26 mouse cellular contexts compared by ENCODE assay signal in the genomic region with DNA sequence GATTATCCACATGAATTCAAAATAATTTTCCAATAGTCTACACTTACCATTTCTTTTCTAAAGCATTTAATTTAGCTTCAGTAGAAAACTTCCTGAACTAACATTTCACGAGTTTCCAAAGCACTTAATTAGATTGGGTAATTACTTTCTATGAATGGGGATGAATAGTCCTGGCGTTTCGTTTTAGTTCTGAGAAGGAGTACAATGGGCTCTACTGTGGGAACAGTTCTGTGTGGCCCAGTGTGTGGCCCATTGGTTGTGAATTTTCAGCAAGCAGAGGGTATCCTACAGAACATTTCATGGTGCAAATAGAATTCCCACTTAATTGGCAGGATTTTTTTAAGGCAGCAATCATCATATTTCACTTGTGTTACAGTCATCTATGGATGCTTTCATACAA.
DNase-seq lines count a peak whose midpoint lies in the region; ATAC-seq and TF ChIP-seq lines count a peak whose summit lies in the region.
"Had no signal": no experiment of that assay in that cellular context is flagged by ENCODE, and none has a peak within 500 bp of the region (broad histone marks: within the 10 kb centered on the region; RNA-seq: fewer than 3 reads in every experiment).

No protein-coding gene starts in this region.

- DNase-seq in hindbrain, postnatal 0 days (ENCODE audit: low spot score), result peak; percentile 39
- no peak for DNase-seq in hindbrain, embryonic 10.5 days (ENCODE audit: low spot score)
- no peak for DNase-seq in layer of hippocampus, adult 11-12 months (ENCODE audit: low spot score)
- DNase-seq in urinary bladder, postnatal 25 days (ENCODE audit: low spot score), result no peak
- DNase-seq in left cerebral cortex, postnatal 10 days (ENCODE audit: extremely low spot score in 1 of 2, low spot score in 2 of 2), result no peak
- DNase-seq: adrenal gland, adult 2 months; B cell, adult 2 months; cerebellum, adult 2 months; cerebellum, postnatal 25 days; heart, postnatal 36 days; kidney, adult 18-20 months; kidney, postnatal 10 days; liver, postnatal 0 days; right cerebral cortex, postnatal 25 days; spleen, adult 18-20 months had no signal

- H3K9me3 ChIP-seq in hindbrain, postnatal 0 days (ENCODE audit: low read length), result no peaks in the 10 kb centered on the region
- H3K9me3 ChIP-seq in hindbrain, embryonic 10.5 days, result no peaks in the 10 kb centered on the region
- H3K9me3 ChIP-seq in forebrain, embryonic 13.5 days (replicated peaks), result no peaks in the 10 kb centered on the region
- no peaks in the 10 kb centered on the region for H3K9me3 ChIP-seq in neural tube, embryonic 13.5 days
- H3K9me3 ChIP-seq: embryonic facial prominence, embryonic 12.5 days; G1E; heart, embryonic 15.5 days; limb, embryonic 10.5 days; midbrain, embryonic 10.5 days had no signal

- no peak overlapping the region for H3K4me3 ChIP-seq in hindbrain, postnatal 0 days (ENCODE audit: low read length)
- no peak overlapping the region for H3K4me3 ChIP-seq in hindbrain, embryonic 10.5 days
- no peak overlapping the region for H3K4me3 ChIP-seq in forebrain, embryonic 13.5 days
- H3K4me3 ChIP-seq in neural tube, embryonic 13.5 days, result no peak overlapping the region
- H3K4me3 ChIP-seq: embryonic facial prominence, embryonic 12.5 days; heart, embryonic 15.5 days; limb, embryonic 10.5 days; midbrain, embryonic 10.5 days had no signal

- WGBS in hindbrain, postnatal 0 days, result 18% methylated on average over 3 of the region's 3 CpGs
- 26% methylated on average over 3 of the region's 3 CpGs for WGBS in hindbrain, embryonic 10.5 days
- 2% methylated on average over 3 of the region's 3 CpGs for WGBS in forebrain, embryonic 13.5 days
- 13% methylated on average over 3 of the region's 3 CpGs for WGBS in neural tube, embryonic 13.5 days

- intact Hi-C loops in left cerebral cortex, postnatal 10 days (cut with DNase I), result no loop called here

- H3K27ac ChIP-seq in hindbrain, postnatal 0 days, result no peak overlapping the region
- no peak overlapping the region for H3K27ac ChIP-seq in hindbrain, embryonic 10.5 days
- no peak overlapping the region for H3K27ac ChIP-seq in forebrain, embryonic 13.5 days
- no peak overlapping the region for H3K27ac ChIP-seq in neural tube, embryonic 13.5 days (replicated peaks)
- H3K27ac ChIP-seq: embryonic facial prominence, embryonic 12.5 days; heart, embryonic 15.5 days; limb, embryonic 10.5 days; macrophage; midbrain, embryonic 10.5 days had no signal

- TF ChIP-seq CTCF in hindbrain, postnatal 0 days (IDR thresholded peaks at IDR 0.05; ENCODE audit: low read depth), result no peak

- no peaks in the 10 kb centered on the region for H3K27me3 ChIP-seq in hindbrain, postnatal 0 days (ENCODE audit: insufficient read depth, low read length)
- H3K27me3 ChIP-seq in hindbrain, embryonic 10.5 days (ENCODE audit: insufficient read depth, poor library complexity, severe bottlenecking), result no peaks in the 10 kb centered on the region
- peaks cover 26% of the 10 kb centered on the region for H3K27me3 ChIP-seq in forebrain, embryonic 13.5 days
- no peaks in the 10 kb centered on the region for H3K27me3 ChIP-seq in neural tube, embryonic 13.5 days
- H3K27me3 ChIP-seq: CH12.LX; embryonic facial prominence, embryonic 12.5 days; heart, embryonic 15.5 days had no signal

- no peaks in the 10 kb centered on the region for H3K4me1 ChIP-seq in hindbrain, postnatal 0 days (ENCODE audit: insufficient read depth, low read length)
- H3K4me1 ChIP-seq in hindbrain, embryonic 10.5 days (replicated peaks), result no peaks in the 10 kb centered on the region
- H3K4me1 ChIP-seq in forebrain, embryonic 13.5 days, result no peaks in the 10 kb centered on the region
- no peaks in the 10 kb centered on the region for H3K4me1 ChIP-seq in neural tube, embryonic 13.5 days (replicated peaks)
- H3K4me1 ChIP-seq: embryonic facial prominence, embryonic 12.5 days; heart, embryonic 15.5 days; limb, embryonic 10.5 days; midbrain, embryonic 10.5 days had no signal

- H3K4me2 ChIP-seq in hindbrain, postnatal 0 days (ENCODE audit: low read depth, low read length), result no peak overlapping the region
- H3K4me2 ChIP-seq in forebrain, embryonic 13.5 days, result no peak overlapping the region
- no peak overlapping the region for H3K4me2 ChIP-seq in neural tube, embryonic 13.5 days
- H3K4me2 ChIP-seq: embryonic facial prominence, embryonic 12.5 days; heart, embryonic 15.5 days had no signal

- no peaks in the 10 kb centered on the region for H3K36me3 ChIP-seq in hindbrain, postnatal 0 days (ENCODE audit: insufficient read depth, low read length)
- no peaks in the 10 kb centered on the region for H3K36me3 ChIP-seq in hindbrain, embryonic 10.5 days
- no peaks in the 10 kb centered on the region for H3K36me3 ChIP-seq in forebrain, embryonic 13.5 days (ENCODE audit: poor library complexity, severe bottlenecking)
- no peaks in the 10 kb centered on the region for H3K36me3 ChIP-seq in neural tube, embryonic 13.5 days
- H3K36me3 ChIP-seq: embryonic facial prominence, embryonic 12.5 days; G1E; heart, embryonic 15.5 days; limb, embryonic 10.5 days; midbrain, embryonic 10.5 days had no signal

- H3K9ac ChIP-seq in hindbrain, postnatal 0 days (replicated peaks; ENCODE audit: low read length), result no peak overlapping the region
- no peak overlapping the region for H3K9ac ChIP-seq in forebrain, embryonic 13.5 days
- H3K9ac ChIP-seq in neural tube, embryonic 13.5 days, result no peak overlapping the region
- H3K9ac ChIP-seq: embryonic facial prominence, embryonic 12.5 days; heart, embryonic 15.5 days; liver, postnatal 0 days had no signal

- no peak for ATAC-seq in hindbrain, postnatal 0 days
- peak; percentile 92 for ATAC-seq in forebrain, embryonic 13.5 days
- peak; percentile 87 for ATAC-seq in neural tube, embryonic 13.5 days (ENCODE audit: low read depth)
- ATAC-seq: inflammation-experienced regulatory T-cells, adult 6 months; liver, postnatal 0 days; lung, postnatal 0 days had no signal
